Mouse (Mus musculus): Measurements from ENCODE around the gene Pnkp.

Gene Pnkp

DNA sequence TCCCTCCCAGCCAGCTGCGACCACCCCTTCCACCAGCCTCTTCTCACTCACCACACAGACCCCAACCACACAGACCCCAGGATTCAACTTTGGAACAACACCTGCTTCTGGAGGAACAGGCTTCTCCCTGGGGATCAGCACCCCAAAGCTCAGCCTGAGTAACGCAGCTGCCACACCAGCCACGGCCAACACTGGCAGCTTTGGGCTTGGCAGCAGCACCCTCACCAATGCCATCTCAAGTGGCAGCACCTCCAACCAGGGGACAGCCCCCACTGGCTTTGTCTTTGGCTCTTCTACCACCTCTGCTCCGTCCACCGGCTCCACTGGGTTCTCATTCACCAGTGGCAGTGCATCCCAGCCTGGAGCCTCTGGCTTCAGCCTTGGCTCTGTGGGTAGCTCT, 28.2 kb upstream of the Pnkp start:
- no peak for DNase-seq

DNA sequence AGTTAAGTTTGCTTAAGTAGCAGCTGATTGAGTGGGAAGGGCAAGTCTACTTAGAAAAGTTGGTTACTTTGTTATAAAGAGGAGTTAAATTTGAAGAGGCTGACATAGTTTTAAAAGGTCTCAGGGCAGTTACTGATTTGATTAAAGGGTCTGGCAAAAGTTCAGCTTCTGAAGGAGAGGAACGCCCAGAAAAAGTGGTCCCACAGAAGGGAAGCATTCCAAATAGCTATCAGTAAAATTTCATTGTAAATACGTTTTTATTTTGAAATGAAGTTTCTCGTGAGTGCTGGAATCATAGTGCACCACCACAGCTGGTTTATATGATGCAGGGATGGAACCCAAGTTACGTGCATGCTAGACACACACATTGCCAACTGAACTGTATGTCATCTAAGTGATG, 24.2 kb upstream of the Pnkp start:
- no peak for DNase-seq

DNA sequence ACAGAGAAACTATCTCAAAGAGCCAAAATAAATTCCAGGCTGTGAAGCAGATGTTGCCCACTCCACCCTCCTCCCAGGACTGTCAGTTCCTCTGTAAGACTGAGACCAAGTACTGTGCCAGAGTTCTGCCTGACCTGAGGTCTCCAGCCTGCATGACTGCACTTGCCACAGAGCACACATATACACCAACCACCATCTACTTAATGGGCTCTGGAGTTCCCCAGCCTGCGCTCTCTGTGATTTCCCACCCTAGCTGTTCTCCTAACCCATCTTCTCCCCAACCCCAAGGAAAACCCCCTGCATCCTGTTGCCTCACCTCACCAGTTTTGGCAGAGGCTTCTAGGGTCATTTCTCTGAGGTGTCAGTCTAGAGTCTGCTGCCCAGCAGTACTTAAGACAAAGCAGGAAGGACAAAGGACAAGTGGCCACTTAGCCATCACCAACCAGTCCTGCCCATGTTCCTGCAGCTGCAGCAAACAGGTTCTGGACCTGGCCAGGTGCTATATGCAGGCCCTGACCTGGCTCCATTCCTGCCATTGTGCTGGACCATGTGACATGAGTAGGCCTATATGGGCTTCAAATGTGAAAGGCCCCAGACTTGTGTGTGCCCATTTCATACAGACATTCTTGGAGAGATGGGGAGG, 21.4 kb upstream of the Pnkp start:
- no peak for DNase-seq

DNA sequence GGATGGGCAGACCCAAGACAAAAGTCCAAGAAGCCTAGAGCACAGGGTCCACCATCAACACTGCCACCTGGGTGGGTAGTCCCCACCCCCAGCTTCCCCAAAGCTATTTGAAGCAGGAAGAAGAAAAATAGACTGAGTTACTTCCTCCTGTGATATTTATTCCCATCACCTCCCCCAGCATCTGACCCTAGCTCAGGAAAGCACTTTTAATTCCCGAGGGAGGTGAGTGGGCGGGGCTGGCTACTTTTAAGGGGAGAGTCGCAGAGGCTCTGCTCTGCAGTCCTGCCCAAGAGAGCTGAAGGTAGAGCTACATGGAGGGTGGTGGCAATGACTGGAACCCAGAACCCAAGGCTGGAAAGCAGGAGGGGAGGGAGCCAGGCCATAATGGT, 20.9 kb upstream of the Pnkp start:
- peak; percentile 96 for DNase-seq

DNA sequence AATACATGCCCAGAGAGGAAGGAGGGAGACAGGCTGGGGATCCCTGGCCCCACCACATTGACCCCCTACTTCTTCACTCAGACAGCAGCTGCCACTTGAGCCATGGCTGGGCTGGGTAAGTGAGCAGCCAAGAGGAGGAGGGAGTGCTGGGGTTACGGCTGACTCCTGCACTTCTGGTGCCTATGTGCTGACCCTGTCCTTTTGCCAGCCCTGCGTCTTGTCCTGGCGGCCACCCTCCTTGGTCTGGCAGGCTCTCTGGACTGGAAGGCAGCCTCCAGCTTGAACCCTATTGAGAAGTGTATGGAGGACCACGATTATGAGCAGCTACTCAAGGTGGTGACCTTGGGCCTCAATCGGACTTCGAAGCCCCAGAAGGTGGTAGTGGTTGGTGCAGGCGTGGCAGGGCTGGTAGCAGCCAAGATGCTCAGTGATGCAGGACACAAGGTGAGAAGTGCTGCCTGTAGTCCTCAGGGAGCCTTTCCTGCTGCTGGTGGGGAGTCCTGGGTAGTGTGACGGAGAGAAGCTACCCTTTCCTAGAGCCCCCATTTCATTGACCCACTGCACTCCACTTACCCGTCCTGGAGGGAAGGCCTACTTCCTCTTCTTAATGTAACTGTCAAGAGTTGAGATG, 20.4 kb upstream of the Pnkp start:
- peak; percentile 92 for DNase-seq

DNA sequence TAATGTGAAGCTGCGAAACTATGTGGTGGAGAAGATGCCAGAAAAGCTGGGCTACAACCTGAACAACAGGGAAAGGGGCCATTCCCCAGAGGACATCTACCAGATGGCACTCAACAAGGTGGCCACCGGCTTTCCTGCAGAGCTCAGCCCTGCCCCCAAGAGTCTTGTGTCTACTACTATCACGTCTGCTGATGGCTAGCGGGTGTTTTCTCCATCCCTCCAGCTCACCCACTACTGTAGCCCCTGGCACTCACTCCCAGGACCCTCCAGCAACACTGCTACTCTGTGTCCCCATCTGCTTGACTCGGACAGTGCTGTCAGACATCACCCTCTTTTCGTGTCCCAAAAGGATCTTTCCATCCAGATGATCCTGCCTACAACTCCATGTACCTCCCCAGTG, 18.9 kb upstream of the Pnkp start:
- DNase-seq, result no peak

DNA sequence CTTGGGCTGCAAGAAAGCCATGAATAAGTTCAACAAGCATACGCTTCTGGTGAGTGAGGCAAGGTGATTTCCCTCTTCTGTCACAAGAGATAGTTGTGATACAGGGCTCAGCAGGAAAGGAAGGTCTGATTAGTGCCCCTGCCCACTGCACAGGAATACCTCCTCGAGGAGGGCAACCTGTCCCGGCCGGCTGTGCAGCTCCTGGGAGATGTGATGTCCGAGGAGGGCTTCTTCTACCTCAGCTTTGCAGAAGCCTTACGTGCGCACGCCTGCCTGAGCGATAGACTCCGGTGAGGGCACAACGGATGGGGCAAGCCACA, 17.8 kb upstream of the Pnkp start:
- DNase-seq, result peak; percentile 92

DNA sequence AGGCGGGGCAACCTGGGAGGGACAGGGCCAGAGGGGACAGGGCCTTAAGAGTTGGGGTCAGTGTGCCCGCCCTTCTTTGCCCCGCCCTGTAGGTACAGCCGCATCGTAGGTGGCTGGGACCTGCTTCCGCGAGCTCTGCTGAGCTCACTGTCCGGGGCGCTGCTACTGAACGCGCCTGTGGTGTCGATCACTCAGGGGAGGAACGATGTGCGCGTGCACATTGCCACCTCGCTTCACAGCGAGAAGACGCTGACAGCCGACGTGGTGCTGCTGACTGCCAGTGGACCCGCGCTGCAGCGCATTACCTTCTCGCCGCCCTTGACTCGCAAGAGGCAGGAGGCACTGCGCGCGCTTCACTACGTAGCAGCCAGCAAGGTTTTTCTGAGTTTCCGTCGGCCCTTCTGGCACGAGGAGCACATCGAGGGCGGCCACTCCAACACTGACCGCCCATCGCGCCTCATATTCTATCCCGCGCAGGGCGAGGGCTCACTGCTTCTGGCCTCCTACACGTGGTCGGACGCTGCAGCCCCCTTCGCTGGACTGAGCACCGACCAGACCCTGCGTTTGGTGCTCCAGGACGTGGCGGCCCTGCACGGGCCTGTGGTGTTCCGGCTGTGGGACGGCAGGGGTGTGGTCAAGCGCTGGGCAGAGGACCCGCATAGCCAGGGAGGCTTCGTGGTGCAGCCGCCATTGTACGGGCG, 17.3 kb upstream of the Pnkp start:
- peak; percentile 96 for DNase-seq

DNA sequence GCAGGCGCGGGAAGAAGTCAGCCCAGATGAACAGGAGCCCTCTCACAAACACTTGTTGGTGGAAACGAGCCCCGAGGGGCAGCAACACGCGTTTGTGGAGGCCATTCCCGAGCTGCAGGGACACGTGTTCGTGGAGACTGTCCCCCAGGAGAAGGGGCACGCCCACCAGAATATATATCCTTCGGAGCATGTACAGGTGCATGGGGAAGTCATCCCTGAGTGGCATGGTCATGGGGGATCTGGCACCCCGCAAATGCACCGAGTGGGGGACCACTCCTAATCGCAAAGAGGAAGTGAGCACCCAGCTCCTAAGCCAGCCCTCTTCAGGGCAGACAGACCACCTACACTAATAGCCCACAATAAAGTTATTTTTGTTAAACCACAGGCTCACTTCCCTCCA, 16.5 kb upstream of the Pnkp start:
- peak; percentile 93 for DNase-seq

DNA sequence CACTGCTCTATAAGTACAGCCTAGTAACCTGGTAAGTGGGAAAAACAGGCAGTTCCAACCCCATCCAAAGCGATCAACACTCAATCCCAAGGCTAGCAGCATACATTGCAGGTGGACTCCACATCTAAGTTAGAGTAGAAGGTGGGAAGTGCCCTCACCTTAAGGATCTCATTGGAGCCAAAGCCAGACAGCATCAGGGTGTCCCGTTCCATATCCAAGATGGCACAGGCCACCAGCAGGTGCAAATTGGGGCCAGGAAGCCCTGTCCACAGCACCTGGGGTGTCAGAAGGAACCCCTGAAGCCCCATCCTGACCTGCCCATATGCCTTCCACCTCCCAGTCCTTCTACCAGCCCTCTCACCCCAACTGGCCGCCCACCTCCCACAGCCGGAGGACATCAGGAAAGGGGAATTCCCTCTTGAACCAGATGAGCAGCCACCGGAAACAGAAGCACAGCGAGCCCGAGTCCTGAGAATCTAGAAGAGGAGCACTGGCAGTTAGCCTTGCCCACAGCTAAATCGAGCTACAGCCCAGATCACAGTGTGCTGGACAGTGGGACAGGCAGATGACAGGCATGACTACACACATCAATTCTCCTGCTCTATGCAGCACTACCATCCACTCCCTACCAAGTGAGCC, 15.0 kb upstream of the Pnkp start:
- peak; percentile 92 for DNase-seq

DNA sequence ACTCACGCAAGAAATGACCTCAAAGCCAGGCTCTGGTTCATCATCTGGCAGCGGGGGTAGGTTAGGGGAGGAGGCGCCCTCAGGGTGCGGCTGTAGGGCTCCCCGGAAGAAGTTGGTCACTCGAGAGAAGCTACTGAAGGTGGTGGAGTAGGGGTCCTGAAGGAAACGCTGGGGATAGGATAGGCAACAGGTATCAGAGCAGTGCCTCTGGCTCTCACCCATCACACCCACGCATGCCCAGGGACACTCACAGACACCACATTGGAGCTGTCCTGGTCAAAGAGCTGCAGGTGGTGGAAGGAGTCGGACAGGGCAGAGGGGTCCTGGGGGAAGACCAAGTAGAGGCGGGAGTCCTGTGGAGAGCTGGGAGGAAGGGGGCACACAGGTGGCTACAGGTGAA, 11.9 kb upstream of the Pnkp start:
- DNase-seq, result no peak

DNA sequence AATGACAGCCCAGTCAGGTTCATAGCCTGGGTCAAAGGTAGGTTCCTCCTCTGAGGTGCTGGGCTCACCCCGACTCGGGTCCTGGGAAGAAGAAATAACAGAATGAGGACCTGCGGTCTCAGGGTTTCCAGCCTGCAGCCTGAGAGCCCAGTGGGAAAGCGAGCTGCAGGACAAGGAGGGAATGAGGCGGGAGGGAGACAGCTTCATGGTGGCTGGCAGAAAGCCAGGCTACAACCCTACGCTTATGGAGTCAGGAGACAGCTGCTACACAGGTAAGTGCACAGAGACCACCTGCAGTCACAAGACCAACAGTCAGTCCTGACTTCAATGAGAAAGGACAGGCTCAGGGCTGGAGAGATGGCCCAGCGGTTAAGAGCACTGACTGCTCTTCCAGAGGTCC, 10.1 kb upstream of the Pnkp start:
- DNase-seq, result peak; percentile 93

DNA sequence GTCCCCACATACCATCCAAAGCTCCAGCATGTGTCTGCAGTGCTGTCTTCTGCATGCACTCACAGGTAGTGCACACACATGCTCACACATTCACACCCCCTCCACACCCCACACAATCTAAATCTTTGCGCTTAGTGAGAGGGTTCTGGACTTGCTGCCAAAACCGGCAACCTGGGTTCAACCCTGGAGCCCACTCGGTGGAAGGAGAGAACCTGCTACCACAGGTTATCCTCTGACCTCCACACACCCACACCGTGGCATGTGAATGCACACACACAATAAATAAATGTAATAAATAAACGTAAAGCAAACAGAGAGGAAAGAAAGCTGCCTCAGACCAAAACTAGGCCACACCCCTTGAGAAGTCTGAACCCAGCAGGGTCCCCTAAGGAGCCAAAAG, 9.2 kb upstream of the Pnkp start:
- peak; percentile 96 for DNase-seq

DNA sequence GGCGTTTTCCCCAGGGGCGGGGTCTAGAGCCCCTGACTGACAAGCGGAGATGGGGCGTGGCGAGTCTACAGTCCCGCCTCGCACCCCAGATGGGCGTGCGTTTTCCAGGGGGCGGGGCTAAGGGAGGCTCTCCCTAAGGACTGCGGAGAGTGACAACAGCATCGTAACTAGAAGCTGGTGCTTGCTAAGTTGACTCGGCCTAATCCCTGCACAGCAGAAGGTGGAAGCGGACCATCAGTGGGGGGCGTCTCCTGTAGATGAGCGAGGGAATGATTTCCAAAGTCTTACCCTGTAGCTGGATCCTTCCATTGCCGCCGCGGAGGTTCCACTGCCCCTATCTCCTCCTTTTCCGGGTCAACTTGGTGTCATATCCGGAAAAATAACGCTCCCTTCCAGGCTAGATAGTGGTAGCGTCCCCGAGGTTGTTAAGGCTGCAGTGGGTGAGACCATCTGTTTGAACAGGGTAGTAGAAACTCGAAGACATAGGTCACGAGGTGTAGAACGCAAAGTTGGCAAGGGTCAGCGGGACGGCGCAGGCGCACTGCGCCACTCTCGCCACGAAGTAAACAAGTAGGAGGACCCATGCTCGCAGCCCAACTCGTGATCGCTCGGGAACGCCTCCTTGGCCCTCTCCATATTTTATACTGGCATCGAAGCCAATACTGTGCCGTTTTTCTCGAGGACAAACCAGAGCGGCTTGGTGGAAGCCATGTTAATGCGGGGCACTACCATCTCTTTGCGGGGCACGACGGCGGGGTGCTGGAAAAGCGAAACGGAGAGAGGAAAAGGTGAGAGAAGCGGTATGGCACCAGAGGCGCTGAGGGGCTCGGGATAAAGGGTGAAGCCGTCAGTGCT, 8.2 kb upstream of the Pnkp start, which contains the start of the genes Akt1s1 and Tbc1d17:
TSS of gene Akt1s1 (plus strand) at position 431 of the 855 bp plus-strand sequence.
TSS of gene Tbc1d17 (minus strand) at position 519 of the 855 bp plus-strand sequence.
- peak; percentile 100 for DNase-seq

DNA sequence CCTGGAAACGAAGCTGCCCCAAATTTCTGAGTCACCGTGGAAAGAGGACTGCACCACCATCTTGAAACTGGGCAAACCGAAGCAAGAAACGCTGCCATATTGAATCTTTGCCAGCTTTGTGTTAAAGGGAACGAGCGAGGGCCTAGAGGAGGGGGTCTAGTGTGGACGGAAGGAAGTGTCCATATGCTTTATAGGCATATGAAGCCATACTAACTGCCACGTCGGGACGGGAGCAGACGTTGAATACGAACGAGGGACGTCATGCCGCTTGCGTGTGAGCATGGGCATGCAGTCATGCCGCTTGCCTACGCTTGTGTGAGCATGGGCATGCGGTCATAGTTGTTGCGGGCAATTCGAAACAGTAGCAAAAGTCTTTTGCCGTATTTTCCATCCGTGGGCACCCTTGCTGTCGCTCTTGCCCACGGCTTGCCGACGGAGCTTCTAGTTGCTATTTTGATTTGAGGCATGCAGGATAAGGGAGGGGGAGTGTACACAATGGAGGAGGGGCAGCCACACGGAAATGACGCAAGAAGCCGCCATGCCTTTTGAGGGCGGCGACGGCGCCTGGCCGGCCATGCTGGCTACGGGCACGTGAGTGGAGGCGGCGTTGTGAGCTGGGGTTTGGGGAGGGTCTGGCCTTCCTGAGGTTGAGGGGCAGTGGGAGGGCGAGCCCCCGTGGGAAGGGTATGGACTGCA, 7.4 kb upstream of the Pnkp start:
- peak; percentile 99 for DNase-seq

DNA sequence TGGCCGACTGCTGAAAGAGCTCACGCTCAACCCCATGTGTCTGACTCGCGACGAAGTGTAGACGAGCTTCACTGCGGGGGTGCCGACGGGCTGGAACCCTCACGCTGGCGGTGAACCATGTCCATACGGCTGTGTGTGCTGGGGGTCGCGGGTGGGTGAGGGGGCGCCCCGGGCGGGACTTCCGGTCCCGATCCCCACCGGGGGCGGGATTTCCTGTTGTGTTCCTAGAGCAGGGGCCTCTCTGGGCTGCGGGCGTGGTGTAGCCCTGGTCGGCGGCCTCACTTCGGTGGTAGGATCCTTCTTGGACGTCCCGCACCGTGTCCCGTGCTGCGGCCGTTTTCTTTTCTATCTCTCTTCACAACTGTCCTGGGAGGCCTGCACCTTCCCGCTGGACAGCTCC, 6.8 kb upstream of the Pnkp start:
- peak; percentile 98 for DNase-seq

DNA sequence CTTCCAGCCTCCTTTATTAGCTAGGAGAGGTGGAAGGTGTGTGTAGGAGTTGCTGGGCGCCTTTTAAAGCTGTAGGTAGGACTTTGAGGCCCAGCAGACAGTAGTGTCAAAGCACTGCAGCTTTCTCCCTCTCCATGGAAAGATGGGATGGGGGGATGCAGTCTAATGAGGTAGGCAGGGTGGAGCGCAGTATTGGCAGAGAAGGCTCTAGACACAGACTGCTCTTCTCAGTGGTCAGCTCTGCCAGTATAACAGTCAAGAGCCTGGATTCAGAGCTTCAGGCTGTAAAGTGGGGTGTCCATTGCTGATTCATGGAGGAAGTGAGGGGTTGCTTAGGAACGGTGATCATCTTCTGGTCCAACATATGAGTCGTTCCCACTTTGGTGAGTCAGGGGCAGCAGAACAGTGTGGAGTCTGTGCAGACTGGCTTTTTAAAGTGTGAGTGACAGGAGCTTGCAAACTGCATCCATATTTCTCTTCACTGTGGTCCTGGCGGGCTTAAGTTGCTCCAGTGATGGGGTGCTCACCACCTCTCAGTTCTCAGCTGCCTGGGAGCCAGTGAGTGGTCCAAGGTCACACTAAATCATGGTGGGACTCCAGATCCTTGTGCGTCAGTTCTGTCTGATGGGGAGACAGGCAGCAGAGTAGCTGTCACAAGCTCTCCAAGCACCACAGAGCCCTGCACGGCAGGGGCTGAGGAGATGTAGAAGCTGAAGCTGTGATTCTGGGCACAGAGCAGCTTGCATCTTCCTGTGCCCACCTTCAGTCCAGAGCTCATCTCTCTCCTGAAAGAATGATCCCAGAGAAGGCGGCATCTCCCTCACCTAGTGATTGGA, 5.9 kb upstream of the Pnkp start:
- DNase-seq, result peak; percentile 95

DNA sequence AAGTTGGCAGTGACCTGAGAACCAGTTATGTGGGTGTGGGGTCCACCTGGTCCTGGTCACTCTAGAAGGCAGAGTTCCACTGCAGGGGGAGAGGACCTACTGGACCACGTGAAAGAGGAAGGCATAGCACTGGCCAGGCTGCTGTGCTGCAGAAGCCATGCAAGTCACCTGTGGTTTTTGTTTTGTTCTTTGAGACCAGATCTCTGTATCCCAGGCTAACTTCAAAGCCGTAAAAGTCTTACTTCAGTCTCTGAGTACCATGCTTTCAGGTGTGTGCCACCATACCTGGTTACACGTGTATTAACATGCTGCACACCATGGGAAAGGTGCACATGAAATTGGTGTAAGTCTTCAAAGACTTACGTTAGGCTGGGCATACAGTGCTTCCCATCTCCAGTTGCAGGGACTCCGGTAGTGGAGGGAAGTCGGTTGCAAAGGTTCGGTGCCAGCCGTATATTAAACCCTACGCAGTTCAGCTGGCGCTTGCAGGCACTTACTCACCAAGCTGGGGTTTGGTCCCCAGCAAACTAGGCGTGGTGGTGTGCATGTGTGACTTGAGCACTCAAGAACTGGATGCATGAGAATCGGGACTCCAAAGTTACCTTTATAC, 5.2 kb upstream of the Pnkp start:
- no peak for DNase-seq

DNA sequence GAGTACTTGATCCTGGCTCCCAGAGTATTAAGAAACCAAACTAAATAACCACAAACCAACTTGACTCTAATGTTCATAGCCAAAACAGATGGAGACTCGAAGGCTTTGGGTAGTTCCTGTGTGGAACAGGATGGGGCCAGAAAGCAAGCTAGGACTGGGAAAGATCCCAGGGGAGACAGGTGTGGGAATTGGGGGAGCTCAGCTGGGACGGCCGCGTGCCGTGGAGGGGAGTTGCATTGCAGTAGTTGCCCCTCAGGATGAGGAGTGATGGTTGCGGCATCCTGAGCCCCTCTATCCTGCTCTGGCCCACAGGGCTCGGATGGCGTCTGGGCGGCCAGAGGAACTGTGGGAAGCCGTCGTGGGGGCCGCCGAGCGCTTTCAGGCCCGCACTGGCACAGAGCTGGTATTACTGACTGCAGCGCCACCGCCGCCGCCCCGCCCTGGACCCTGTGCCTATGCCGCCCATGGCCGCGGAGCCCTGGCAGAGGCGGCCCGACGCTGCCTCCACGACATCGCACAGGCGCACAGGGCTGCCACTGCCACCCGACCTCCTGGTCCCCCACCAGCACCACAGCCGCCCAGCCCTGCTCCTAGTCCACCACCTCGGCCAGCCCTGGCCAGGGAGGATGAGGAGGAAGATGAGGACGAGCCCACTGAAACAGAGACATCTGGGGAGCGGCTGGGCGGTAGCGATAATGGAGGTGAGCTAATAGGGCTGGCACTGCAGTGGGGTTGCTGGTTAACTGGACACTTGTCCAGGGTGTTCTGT, 4.5 kb upstream of the Pnkp start:
- DNase-seq, result peak; percentile 95

DNA sequence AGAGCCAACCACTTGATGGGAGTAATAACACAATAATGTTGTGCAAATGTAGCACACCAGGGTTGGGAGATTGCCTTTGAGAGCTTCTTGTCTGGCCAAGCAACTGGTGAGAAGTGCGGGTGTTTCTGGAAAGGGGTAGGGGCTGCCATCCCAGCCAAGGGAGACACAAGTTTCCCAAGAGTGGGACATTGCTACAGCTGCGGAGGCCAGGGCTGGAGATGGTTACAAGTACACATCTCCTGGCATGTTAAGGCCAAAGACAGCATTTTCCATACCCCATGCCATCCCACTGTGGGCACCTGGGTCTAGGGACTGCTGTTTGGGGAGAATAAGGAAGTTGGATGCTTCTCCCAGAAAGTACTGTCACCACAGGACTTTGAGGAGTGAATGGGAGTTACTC, 3.9 kb upstream of the Pnkp start:
- peak; percentile 94 for DNase-seq

Measured in heart, adult 11 months (tissue).